ENCODE assay signal across 9 mouse cellular contexts in the genomic region with DNA sequence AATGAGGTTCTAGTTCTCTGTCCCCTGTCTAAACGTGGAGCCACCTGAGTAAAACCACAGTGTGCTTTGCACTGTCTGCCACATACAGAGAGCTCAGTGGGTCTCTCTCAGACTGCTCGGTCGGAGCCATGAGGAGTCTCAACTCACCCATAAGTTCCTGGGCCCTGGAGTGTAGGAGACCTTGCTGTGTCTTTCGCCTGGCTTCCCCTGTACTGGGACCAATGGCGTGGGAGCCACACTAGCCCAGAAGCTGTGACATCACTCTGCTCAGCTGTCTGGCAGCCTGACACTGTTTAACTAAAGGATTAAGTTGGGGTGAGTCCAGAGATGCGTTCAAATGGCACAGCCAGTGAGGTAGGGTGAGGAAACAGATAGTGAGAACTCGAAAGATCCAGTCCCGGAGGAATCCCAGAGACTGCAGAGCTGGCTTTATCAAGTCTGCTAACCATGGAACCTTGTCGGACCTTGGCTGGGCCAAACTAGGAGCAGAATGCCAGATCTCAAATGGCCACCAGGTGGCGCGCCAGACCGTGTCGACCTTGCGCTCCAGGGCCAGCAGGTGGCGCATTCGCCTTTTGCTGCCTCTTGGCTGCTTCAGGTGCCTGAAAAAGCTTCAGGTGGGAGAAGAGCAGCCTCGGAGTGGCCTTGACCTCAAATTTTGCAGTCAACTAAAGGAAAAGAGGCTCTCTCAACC. TPM values are rescaled to one million over a fixed set of nuclear protein-coding genes. Genes with fewer than 3 reads are reported as not detected.
A peak's percentile ranks its signal among the peaks of the same experiment; 100 is the strongest.
DNase-seq lines count a peak whose midpoint lies in the region; ATAC-seq lines count a peak whose summit lies in the region.
"Had no signal": no experiment of that assay in that cellular context is flagged by ENCODE, and none has a peak within 500 bp of the region (broad histone marks: within the 10 kb centered on the region; RNA-seq: fewer than 3 reads in every experiment).

No protein-coding gene starts in this region.

- H3K27ac ChIP-seq in hindbrain, embryonic 14.5 days, result no peak overlapping the region
- H3K27ac ChIP-seq: liver, embryonic 15.5 days had no signal

- no peaks in the 10 kb centered on the region for H3K4me1 ChIP-seq in hindbrain, embryonic 14.5 days (replicated peaks; ENCODE audit: control insufficient read depth, insufficient read depth, low read length)
- H3K4me1 ChIP-seq: liver, embryonic 15.5 days had no signal

- H3K36me3 ChIP-seq in hindbrain, embryonic 14.5 days (replicated peaks; ENCODE audit: control insufficient read depth, insufficient read depth), result no peaks in the 10 kb centered on the region
- H3K36me3 ChIP-seq: liver, embryonic 15.5 days had no signal

- H3K9me3 ChIP-seq in hindbrain, embryonic 14.5 days (ENCODE audit: control insufficient read depth, low read length), result no peaks in the 10 kb centered on the region
- H3K9me3 ChIP-seq: liver, embryonic 15.5 days had no signal

- WGBS in hindbrain, embryonic 14.5 days, result 28% methylated on average over 17 of the region's 17 CpGs

- H3K4me2 ChIP-seq in hindbrain, embryonic 14.5 days (replicated peaks), result no peak overlapping the region
- H3K4me2 ChIP-seq: liver, embryonic 15.5 days had no signal

- peak; percentile 87 for DNase-seq in MN1 (ENCODE audit: low spot score)
- peak; percentile 82 for DNase-seq in cerebellum, adult 9-10 months
- DNase-seq in frontal cortex, postnatal 10 days (ENCODE audit: low spot score in 2 of 2), result peak; percentile 21 to 80
- DNase-seq in hindbrain, embryonic 14.5 days (ENCODE audit: low spot score), result peak; percentile 90
- DNase-seq in layer of hippocampus, postnatal 14 days (ENCODE audit: low spot score in 2 of 2), result peak; percentile 84 to 87
- peak; percentile 86 for DNase-seq in lung, postnatal 36 days
- peak; percentile 93 for DNase-seq in retina, embryonic 14.5 days (ENCODE audit: low spot score)
- DNase-seq in thymus, postnatal 25 days, result peak; percentile 86

- H3K27me3 ChIP-seq in hindbrain, embryonic 14.5 days (ENCODE audit: control insufficient read depth, insufficient read depth, low read length), result no peaks in the 10 kb centered on the region

- no peak overlapping the region for H3K9ac ChIP-seq in hindbrain, embryonic 14.5 days
- H3K9ac ChIP-seq: liver, embryonic 15.5 days had no signal

- peak; percentile 46; the same call in 1 of the 2 replicates for ATAC-seq in hindbrain, embryonic 14.5 days (ENCODE audit: low FRiP score)

- no peak overlapping the region for H3K4me3 ChIP-seq in hindbrain, embryonic 14.5 days (replicated peaks; ENCODE audit: low read length)
- H3K4me3 ChIP-seq: liver, embryonic 15.5 days had no signal

RNA-seq across cellular contexts. Expression of a gene that starts 20.3 kb away (rescaled TPM):
- polyA plus RNA-seq in hindbrain, embryonic 14.5 days (2014; fragmentation: Nextera tagmentation; extraction: Ambion mirVana), result not detected in 2 replicates
- total RNA-seq in layer of hippocampus, postnatal 14 days (2021), result not detected
- polyA plus RNA-seq: liver, embryonic 15.5 days had no signal

RNA-seq across cellular contexts. Expression of a gene that starts 21.4 kb away (rescaled TPM):
- 17.7 and 19.8 TPM in 2 replicates for polyA plus RNA-seq in hindbrain, embryonic 14.5 days (2014; fragmentation: Nextera tagmentation; extraction: Ambion mirVana)
- 1 to 10 TPM; 4.1 to 4.7 TPM for total RNA-seq in layer of hippocampus, postnatal 14 days (2021)
